Mouse (Mus musculus): ENCODE measurements around the gene Prss35.

- no peak for TF ChIP-seq POLR2A (IDR thresholded peaks at IDR 0.05; ENCODE audit: control insufficient read depth, low read depth, low read length)
- no peak for TF ChIP-seq CTCF (IDR thresholded peaks at IDR 0.05; ENCODE audit: control insufficient read depth, insufficient read depth, insufficient replicate concordance, low read depth, low read length)
These were observed 22.7 kb upstream of the Prss35 start for GRCm38 (mm10) chr9:86720794-86721193.

Data from testis, adult 2 months (tissue).